Mouse (Mus musculus) 3T3-L1 (cell line): ENCODE data around the gene Alb.

Experiments used
- DNase-seq: peaks from one replicate; pipeline ENCODE4 v3.0.0-alpha.2; 2015; ENCODE audit warnings: low read depth, low spot score

Gene Alb

GRCm38 (mm10) chr5:90460619-90461018 lies at the start of gene Alb:
Alb (plus strand) TSS chr5:90460897.
- no peak for DNase-seq

- DNase-seq, result no peak
These were observed 46.4 kb upstream of the Alb start for GRCm38 (mm10) chr5:90414142-90414924.

DNA sequence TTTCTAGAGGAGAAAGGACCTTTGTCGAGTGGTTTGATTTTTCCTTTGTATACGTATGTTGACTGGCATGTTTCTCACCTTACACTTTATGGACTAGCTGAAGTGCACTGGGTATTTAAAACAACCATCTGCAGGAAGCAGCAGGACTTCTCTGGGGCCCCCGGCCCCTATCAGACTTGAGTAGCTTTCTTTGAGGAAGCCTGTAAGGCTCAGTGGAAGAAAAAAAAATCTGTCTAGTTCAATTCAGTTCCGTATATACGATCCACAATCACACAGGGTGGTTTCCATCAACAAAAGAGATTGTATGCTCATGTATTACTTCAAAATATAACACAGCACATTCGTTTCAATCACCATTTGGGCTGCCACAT lies 45.8 kb upstream of the Alb start:
- DNase-seq, result no peak

- no peak for DNase-seq
These were observed 36.1 kb upstream of the Alb start for GRCm38 (mm10) chr5:90424625-90425024.

DNA sequence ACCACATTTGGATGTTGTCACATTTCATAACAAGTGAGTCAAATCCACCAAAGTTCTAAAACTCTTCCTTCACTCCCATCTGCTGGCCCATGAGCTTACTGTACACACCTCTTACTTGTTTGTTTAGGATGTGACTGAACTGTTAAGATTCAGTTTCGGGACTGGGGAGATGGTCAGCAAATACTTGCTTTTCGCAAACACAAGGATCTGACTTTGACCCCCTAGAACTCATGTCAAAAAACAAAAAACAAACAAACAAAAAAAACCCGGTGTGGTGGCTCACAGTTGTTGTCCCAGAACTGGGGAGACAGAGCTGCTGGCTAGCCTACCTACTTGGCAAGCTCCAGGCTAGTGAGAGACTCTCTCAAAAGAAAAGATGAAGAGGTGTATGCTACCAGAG lies 35.5 kb upstream of the Alb start:
- no peak for DNase-seq

- no peak for DNase-seq
These were observed 29.6 kb upstream of the Alb start for GRCm38 (mm10) chr5:90431053-90431452.

GRCm38 (mm10) chr5:90439157-90439556 lies 21.5 kb upstream of the Alb start:
- DNase-seq, result no peak

- DNase-seq, result no peak
These were observed 13.1 kb upstream of the Alb start for GRCm38 (mm10) chr5:90447577-90447976.

DNA sequence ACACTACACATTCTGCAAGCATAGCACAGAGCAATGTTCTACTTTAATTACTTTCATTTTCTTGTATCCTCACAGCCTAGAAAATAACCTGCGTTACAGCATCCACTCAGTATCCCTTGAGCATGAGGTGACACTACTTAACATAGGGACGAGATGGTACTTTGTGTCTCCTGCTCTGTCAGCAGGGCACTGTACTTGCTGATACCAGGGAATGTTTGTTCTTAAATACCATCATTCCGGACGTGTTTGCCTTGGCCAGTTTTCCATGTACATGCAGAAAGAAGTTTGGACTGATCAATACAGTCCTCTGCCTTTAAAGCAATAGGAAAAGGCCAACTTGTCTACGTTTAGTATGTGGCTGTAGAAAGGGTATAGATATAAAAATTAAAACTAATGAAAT lies 10.7 kb upstream of the Alb start:
- DNase-seq, result no peak

- DNase-seq, result no peak
These were observed 8.0 kb upstream of the Alb start for GRCm38 (mm10) chr5:90452711-90453110.

DNA sequence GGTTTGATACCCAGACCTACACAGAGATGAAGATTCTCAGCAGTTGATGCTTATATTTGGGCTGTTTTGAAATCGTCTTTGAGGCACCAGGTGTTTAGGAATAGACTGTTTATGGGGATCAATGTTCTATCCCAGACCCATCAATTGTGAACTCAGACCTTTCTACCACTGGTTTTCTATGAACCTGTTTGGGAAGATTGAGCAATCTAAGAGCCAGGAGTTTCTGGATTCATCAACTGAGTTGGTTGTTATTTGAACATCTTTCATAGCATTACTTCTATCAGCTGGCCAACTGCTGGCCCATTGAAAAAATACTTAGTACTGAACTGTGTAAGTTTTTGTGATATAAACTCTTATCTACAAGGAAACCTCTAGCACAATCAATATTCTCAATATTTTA lies 3.5 kb upstream of the Alb start:
- DNase-seq, result no peak

DNA sequence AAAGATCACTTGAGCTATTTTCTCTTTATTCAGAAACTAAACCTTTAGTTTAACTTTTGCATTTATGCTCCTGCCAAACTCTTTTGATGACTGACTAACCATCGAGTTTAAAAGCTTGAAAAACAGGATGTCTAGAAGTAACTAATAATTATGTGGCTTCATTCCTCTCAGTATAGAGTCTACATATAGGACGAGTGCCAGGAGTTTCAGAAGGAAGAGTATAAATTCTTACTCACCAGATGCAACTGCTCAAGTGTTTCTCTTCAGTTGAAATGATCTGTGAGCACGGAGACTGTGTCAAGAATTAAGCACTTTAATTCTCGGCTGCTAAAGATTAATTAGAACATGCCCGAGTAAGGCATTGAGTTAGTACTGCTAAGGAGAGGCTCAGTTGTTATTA lies 2.0 kb upstream of the Alb start:
- no peak for DNase-seq

DNA sequence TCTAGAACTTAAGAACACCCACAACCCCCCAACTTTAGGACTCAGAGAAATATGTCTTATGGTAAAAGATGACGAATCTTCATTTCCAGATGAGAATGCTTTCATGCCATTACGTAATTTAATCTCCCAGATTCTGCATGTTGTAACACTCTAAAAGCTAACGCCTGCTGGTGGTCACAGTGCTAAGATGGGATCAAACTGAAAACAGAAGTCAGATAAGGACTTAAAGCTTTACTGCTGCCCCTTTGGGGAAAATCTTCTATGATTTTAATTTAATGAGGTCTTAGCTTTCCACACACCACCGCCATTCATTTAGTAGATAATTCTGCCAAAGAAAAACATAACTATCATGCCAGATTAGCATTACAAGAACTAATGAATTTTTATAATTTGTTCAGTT lies 6.1 kb downstream of the Alb start:
- DNase-seq, result no peak

DNA sequence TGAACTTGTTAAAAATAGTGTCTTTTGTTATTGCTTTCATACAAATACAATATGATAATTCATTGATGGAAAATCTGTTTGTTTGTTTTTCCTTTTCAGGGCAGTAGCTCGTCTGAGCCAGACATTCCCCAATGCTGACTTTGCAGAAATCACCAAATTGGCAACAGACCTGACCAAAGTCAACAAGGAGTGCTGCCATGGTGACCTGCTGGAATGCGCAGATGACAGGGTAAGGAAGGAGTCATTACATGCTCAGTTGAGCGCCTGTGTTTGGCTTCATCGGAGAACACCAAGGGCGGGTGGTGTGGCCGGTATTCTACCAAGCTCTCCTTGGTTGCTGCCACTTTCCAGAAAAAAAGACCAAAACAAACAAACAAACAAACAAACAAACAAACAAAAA lies 6.5 kb downstream of the Alb start:
- peak; percentile 31 for DNase-seq

GRCm38 (mm10) chr5:90470836-90471235 lies 10.1 kb downstream of the Alb start:
- DNase-seq, result no peak

- no peak for DNase-seq
These were observed 13.2 kb downstream of the Alb start for GRCm38 (mm10) chr5:90473902-90474301.

GRCm38 (mm10) chr5:90474369-90474768 lies 13.7 kb downstream of the Alb start:
- DNase-seq, result no peak

- DNase-seq, result no peak
These were observed 16.0 kb downstream of the Alb start for GRCm38 (mm10) chr5:90476741-90477140.

GRCm38 (mm10) chr5:90477308-90478140 lies 16.8 kb downstream of the Alb start:
- no peak for DNase-seq

- no peak for DNase-seq
These were observed 18.2 kb downstream of the Alb start for GRCm38 (mm10) chr5:90478886-90479285.

DNA sequence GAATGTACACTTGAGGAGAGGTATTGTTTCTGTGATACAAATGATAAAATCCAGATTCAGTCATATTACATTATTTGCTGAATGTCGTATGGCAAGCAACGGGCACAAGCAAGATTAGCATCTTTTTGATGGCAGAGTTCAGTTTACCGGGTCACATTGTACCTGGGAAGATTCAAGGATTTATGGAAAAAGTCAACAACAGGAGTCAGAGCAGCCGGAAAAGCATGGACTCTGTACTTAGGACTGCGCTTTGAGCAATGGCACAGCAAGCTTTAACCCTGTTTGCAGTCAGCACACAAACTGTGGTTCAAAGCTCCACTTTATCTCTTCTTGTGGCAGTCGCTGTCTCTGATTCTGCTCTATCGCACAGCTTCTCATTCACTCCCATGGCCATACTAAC lies 24.9 kb downstream of the Alb start:
- DNase-seq, result no peak

GRCm38 (mm10) chr5:90488323-90488722 lies 27.6 kb downstream of the Alb start:
- DNase-seq, result no peak

GRCm38 (mm10) chr5:90490518-90490917 lies 29.8 kb downstream of the Alb start, which contains the start of gene Afp:
Afp (plus strand) TSS chr5:90490737.
- no peak for DNase-seq
